In the genomic region with DNA sequence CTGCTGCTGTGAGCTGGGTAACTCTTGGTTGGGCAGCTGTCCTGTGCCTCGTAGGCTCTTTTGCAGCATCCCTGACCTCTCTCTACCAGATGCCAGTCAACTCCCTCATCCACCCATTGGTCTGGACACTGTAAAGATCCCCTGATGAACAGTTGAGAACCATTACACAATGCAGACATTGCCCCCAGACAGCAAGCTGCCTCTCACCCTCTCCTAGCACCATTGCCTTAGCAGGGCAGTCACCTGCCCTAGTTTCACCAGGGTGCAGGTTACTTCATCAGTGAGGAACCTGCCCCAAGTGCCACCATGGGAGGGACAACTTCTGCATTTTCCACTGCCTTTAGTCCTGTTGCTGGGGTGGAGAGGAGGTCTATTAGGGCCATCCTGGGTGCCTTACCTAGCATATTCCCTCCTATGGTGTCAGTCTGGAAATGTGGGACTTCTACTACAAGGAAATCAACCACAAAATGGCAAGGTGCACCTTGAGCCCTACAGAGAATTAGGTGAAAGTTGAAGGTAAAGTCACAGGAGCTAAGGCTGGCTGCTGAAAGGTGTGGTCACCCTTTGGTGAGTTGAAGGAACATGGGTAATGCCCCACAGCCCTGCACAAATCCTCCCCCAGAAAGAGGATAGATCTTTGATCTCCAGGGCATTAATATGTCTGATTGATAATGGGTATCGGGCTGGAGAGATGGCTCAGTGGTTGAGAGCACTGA, we compare ENCODE assay signal across 28 mouse cellular contexts. TPM values are rescaled to one million over a fixed set of nuclear protein-coding genes. Genes with fewer than 3 reads are reported as not detected.
"Had no signal": no experiment of that assay in that cellular context is flagged by ENCODE, and none has a peak within 500 bp of the region (broad histone marks: within the 10 kb centered on the region; RNA-seq: fewer than 3 reads in every experiment).

No protein-coding gene starts in this region.

- H3K9ac ChIP-seq: limb, embryonic 12.5 days; limb, embryonic 15.5 days; liver, embryonic 12.5 days; liver, embryonic 15.5 days; midbrain, embryonic 12.5 days; midbrain, embryonic 15.5 days; neural tube, embryonic 12.5 days; neural tube, embryonic 15.5 days had no signal

- H3K27me3 ChIP-seq: limb, embryonic 12.5 days; limb, embryonic 15.5 days; liver, embryonic 12.5 days; liver, embryonic 15.5 days; midbrain, embryonic 12.5 days; midbrain, embryonic 15.5 days; neural tube, embryonic 12.5 days; neural tube, embryonic 15.5 days had no signal

- H3K4me2 ChIP-seq: limb, embryonic 12.5 days; limb, embryonic 15.5 days; liver, embryonic 12.5 days; liver, embryonic 15.5 days; midbrain, embryonic 12.5 days; midbrain, embryonic 15.5 days; neural tube, embryonic 12.5 days; neural tube, embryonic 15.5 days had no signal

- H3K27ac ChIP-seq: kidney, postnatal 0 days; layer of hippocampus, adult 2 months; limb, embryonic 12.5 days; limb, embryonic 15.5 days; liver, embryonic 12.5 days; liver, embryonic 15.5 days; midbrain, embryonic 12.5 days; midbrain, embryonic 15.5 days; neural tube, embryonic 12.5 days; neural tube, embryonic 15.5 days had no signal

- DNase-seq: kidney, adult 2 months; layer of hippocampus, adult 9-11 months; left cerebral cortex, postnatal 4 days; lung, adult 2 months; lung, postnatal 14 days; retina, postnatal 1 day; right cerebral cortex, postnatal 25 days; thymus, postnatal 25 days had no signal

- H3K9me3 ChIP-seq: limb, embryonic 12.5 days; limb, embryonic 15.5 days; liver, embryonic 12.5 days; liver, embryonic 15.5 days; midbrain, embryonic 12.5 days; midbrain, embryonic 15.5 days; neural tube, embryonic 12.5 days; neural tube, embryonic 15.5 days had no signal

- ATAC-seq: inflammation-experienced regulatory T-cells, adult 6 months; liver, embryonic 12.5 days; midbrain, embryonic 15.5 days had no signal

- H3K4me3 ChIP-seq: layer of hippocampus, adult 2 months; limb, embryonic 12.5 days; limb, embryonic 15.5 days; liver, embryonic 12.5 days; liver, embryonic 15.5 days; midbrain, embryonic 12.5 days; midbrain, embryonic 15.5 days; neural tube, embryonic 12.5 days; neural tube, embryonic 15.5 days had no signal

RNA-seq across cellular contexts. Expression of a gene that starts 33.8 kb away (rescaled TPM):
- total RNA-seq: layer of hippocampus, adult 2 months; layer of hippocampus, postnatal 25 days; left cerebral cortex, adult 18-20 months; left cerebral cortex, postnatal 10 days; left cerebral cortex, postnatal 4 days; megakaryocyte progenitor cell, adult 5-6 weeks had no signal
- polyA plus RNA-seq: inflammation-experienced regulatory T-cells, adult 6 months; kidney, adult 2 months; kidney, postnatal 0 days; large intestine, adult 2 months; limb, embryonic 12.5 days; liver, embryonic 12.5 days; liver, embryonic 15.5 days; lung, adult 2 months; lung, embryonic 16.5 days; neural tube, embryonic 15.5 days; spleen, adult 2 months; stomach, embryonic 14.5 days; thymus, postnatal 0 days had no signal
